Mouse (Mus musculus) adrenal gland, adult 8-10 months (tissue): ENCODE results near the gene Maneal. TPM values are rescaled to one million over a fixed set of nuclear protein-coding genes. Genes with fewer than 3 reads are reported as not detected.

ENCODE experiments used
- DNase-seq: peaks from one replicate; pipeline ENCODE4 v3.0.0; 2022
- total RNA-seq, 4 experiments: library from RNA; stranded (reverse); gene quantifications; 2 replicates each; pipeline ENCODE4 v1.2.4; 2022

The Maneal gene
- total RNA-seq, 4 experiments from 2014 or later = 6.4 to 7.2 (median 6.8) TPM

- DNase-seq = peak; percentile 66
Observed at GRCm38 (mm10) chr4:124847573-124847972, 14.4 kb downstream of the Maneal start.

DNA sequence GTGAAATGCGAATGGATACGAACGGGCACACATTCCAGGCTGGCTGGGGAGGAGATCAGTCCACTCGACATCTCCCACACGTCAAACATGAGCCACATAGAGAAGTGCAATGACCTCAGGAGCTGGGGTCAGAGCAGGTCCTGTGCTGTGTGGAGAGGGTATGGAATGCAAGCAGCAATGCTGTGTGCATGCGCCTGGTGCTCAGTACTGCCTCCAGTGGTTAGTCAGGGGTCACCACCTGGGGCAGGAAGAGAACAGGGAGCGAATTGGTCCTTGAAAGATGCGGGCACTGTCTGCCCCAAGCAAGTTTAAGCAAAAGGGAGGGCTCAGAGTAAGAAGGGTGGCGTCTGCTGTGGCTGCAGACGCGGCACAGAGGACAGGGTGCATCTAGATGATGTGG is 18.5 kb downstream of the Maneal start:
- no peak for DNase-seq

DNA sequence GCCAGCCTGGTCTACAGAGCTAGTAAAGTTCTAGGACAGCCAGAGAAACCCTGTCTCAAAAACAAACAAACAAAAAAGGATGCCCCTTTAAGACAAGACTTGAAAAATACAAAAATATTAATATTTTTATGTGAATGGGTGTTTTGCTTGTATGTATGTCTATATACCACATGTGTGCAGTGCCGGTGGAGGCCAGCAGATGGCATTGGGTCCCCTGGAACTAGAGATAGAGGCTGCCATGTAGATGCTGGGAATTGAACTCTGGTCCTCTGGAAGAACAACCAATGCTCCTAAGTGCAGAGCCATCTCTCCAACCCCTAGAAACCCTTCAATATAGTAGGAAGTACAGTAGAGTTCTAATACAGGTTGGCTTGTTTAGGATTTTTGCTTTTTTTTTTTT is 21.0 kb downstream of the Maneal start:
- DNase-seq = no peak

DNA sequence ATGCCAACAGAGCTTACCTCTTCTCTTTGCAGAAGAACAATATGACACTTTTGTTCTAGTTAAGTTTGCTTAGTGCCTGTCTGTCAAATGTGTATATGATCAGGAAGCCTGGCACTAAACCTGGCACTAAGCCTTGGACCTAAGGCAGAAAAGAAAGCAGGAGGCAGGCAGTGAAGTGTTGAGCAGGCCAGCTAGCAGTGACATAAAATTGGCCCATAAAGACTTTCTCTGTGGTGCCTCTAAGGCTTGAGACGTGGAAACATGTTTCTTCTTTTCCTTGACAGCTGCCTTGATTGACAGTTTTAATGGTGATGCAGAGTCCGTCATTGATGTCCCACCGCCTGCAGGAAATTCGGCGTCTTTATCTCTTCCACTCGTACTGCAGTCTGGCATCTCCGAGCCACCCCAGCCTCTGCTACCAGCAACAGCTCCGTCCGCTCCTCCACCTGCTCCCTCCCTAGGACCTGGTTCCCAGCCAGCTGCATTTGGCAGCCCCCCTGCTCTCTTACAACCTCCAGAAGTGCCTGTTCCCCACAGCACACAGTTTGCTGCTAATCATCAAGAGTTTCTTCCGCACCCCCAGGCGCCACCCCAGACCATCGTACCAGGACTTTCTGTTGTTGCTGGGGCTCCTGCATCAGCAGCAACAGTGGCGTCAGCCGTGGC is 23.8 kb downstream of the Maneal start:
- no peak for DNase-seq

- no peak for DNase-seq
Observed at GRCm38 (mm10) chr4:124832796-124833195, 29.2 kb downstream of the Maneal start.

- DNase-seq = no peak
Observed at GRCm38 (mm10) chr4:124829671-124830070, 32.3 kb downstream of the Maneal start.

- no peak for DNase-seq
Observed at GRCm38 (mm10) chr4:124825371-124825965, 36.5 kb downstream of the Maneal start.

GRCm38 (mm10) chr4:124824967-124825366 is 37.0 kb downstream of the Maneal start:
- no peak for DNase-seq

DNA sequence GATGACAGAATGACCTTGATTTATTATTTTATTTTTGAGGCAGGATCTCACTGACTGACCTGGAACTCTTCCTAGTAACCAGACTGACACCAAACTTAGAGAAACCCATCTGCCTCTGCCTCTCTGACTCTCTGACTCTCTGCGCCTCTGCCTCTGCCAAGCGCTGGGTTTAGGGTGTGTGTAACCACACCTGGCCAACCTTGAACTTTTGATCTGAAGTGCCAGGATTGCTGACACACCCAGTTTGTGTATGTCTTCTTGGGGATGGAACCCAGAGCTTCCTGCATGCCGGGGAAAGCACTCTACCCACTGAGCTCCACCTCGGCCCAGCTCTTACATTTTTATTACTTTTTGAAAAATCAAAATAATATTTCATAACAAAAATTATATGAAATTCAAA is 43.1 kb downstream of the Maneal start:
- DNase-seq = no peak

GRCm38 (mm10) chr4:124817803-124818202 is 44.2 kb downstream of the Maneal start:
- peak; percentile 59 for DNase-seq

DNA sequence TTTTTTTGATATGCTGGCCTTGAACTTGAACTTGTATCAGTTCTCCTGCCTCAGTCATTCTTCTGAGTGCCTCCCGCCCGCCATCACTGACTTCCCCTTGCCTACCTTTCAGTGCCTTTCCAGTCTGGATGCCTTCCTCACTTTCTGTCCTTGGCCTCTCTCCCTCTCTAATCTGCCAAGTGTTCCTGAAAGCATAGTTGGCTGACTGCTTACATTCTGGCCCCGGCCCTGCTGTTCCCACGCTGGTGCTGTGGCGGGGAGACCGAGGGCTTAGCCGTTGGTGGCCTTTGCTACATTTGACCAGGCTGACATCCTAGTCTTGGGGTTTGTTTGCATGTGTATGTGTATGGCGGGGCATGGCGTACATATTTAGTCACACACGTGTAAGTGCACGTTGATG is 46.1 kb downstream of the Maneal start:
- no peak for DNase-seq

- DNase-seq = no peak
Observed at GRCm38 (mm10) chr4:124811347-124811975, 50.5 kb downstream of the Maneal start.

DNA sequence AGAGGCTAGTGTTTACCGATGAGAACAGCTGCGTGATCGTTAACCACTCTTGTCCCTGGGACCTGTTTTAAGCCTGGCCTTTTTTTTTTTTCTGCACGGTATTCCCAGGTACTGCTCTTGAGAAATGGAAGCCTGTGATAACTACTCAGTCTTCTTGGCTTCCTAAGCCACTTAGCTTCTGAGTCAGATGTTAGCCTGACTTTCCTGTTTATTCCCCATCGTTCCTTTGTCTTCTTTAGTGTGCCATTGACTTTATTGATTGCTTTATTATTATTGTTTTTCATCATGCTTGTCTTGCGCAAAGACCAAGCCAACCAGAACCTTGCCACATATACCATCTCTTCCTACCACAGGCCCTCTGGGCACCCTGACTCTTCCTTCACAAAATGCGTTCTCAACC is 51.9 kb downstream of the Maneal start:
- no peak for DNase-seq

GRCm38 (mm10) chr4:124809136-124809883 is 52.7 kb downstream of the Maneal start:
- DNase-seq = no peak

DNA sequence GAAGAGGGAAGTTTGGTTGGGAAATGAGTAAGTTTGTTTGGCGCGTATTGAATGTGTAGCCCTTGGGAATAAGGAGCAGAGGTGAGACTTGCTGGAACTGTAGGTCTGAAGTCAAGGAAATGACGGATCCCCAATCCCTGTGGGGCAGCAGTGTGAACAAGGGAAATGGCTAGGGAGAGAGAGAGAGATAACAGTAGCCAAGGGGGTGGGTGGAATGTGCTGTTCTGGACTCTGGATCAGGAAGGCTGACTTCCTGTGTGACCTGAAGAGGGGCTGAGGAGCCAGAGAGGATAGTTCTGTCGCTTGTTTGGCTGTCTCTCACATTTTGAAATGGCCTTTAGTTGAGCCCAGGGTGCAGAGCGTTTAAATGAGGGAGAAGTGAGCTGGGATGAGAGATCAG is 53.5 kb downstream of the Maneal start:
- no peak for DNase-seq

Other genes starting within 250 kb of the Maneal start
- gene Pou3f1, start 205.4 kb downstream of the Maneal start, total RNA-seq = under 1 TPM; 0.06 to 0.15 (median 0.11) TPM
- 10 to 100 TPM; 31.2 to 40.7 (median 34.4) TPM for gene Utp11, start 168.6 kb downstream of the Maneal start, total RNA-seq
- gene Fhl3, start 161.5 kb downstream of the Maneal start, total RNA-seq = 10 to 100 TPM in 2 of 4 experiments, 1 to 10 TPM in 2; 5.5 to 12.8 (median 8.9) TPM
- gene Sf3a3, start 147.4 kb downstream of the Maneal start, total RNA-seq = 10 to 100 TPM; 33.5 to 42.5 (median 37.2) TPM
- gene Inpp5b, start 120.3 kb downstream of the Maneal start, total RNA-seq = 10 to 100 TPM; 24.9 to 36.2 (median 29.7) TPM
- gene Mtf1, start 60.1 kb downstream of the Maneal start, total RNA-seq = 10 to 100 TPM; 24.8 to 33.8 (median 28.5) TPM
- gene Yrdc, start 11.5 kb downstream of the Maneal start, total RNA-seq = 10 to 100 TPM; 40.9 to 53.4 (median 43.2) TPM
- 10 to 100 TPM; 45.1 to 51.4 (median 49.2) TPM for gene 1110065P20Rik, start 11.0 kb downstream of the Maneal start, total RNA-seq
- 1 to 10 TPM; 2.9 to 4.3 (median 3.8) TPM for gene Epha10, start 18.7 kb upstream of the Maneal start, total RNA-seq
- gene 9930104L06Rik, start 74.9 kb upstream of the Maneal start, total RNA-seq = 10 to 100 TPM; 13.8 to 22.7 (median 21.0) TPM
- 1 to 10 TPM; 1.9 to 3.2 (median 2.2) TPM for gene Cdca8, start 77.1 kb upstream of the Maneal start, total RNA-seq
- 1 to 10 TPM; 4.4 to 6.3 (median 6.0) TPM for gene Rspo1, start 124.3 kb upstream of the Maneal start, total RNA-seq
- gene Gnl2, start 154.4 kb upstream of the Maneal start, total RNA-seq = 10 to 100 TPM; 40.2 to 71.5 (median 55.5) TPM
- under 1 TPM in 2 of 4 experiments, not detected in 2; 0.13 to 0.14 TPM for gene Dnali1, start 203.5 kb upstream of the Maneal start, total RNA-seq
- 10 to 100 TPM; 17.2 to 20.1 (median 19.5) TPM for gene Snip1, start 204.5 kb upstream of the Maneal start, total RNA-seq
- gene Meaf6, start 223.0 kb upstream of the Maneal start, total RNA-seq = 10 to 100 TPM; 24.8 to 35.4 (median 32.6) TPM